Mouse (Mus musculus): ENCODE measurements around the gene Ifngr1.

DNA sequence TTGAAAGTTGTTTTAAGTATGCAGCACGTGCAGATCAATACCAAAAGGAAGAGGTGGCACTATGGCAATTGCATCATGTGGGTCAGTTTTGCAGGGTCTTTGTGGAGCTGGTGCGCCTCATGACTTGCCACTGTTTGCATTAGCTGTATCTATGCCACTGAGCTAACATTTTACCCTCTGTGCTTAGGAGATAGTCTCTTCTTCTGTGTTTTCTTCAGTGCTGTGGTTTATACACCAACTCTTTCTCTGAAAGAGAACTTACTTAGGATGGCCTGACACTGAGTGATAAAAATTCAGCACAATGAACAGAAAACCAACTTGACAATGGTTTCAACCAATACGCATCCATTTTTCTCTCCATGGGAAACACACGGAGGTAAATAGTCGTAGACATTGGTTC, 5.9 kb upstream of the Ifngr1 start:
- TF ChIP-seq CTCF (IDR thresholded peaks at IDR 0.05; ENCODE audit: low read depth) (no peak), EP300 (IDR thresholded peaks at IDR 0.05; ENCODE audit: low read depth) (no peak)

All from heart, postnatal 0 days (tissue).